Mouse (Mus musculus): ENCODE results near the gene Naa40.

Naa40 gene

GRCm38 (mm10) chr19:7267091-7267741, 26.2 kb upstream of the Naa40 start, which contains the start of gene Rcor2:
Gene Rcor2, plus strand, starts transcription at chr19:7267325.
- in situ Hi-C loops (cut with MboI; ENCODE audit: low pct_unique_long_range_greater_than_20kb in 1 of 2, low sequenced_read_pairs in 2 of 2, unreplicated experiment in 1 of 2), result loop anchor here in 1 of 2 experiments (25.0 kb wide), 1 partner anchor 1445 kb away; the partner anchor contains the start of gene Slc3a2

GRCm38 (mm10) chr19:7266421-7266831, 25.4 kb upstream of the Naa40 start:
- in situ Hi-C loops (cut with MboI; ENCODE audit: low pct_unique_long_range_greater_than_20kb in 1 of 2, low sequenced_read_pairs in 2 of 2, unreplicated experiment in 1 of 2), result loop anchor here in 1 of 2 experiments (25.0 kb wide), 1 partner anchor 1446 kb away; the partner anchor contains the start of gene Slc3a2

GRCm38 (mm10) chr19:7265478-7266191, 24.7 kb upstream of the Naa40 start:
- in situ Hi-C loops (cut with MboI; ENCODE audit: low pct_unique_long_range_greater_than_20kb in 1 of 2, low sequenced_read_pairs in 2 of 2, unreplicated experiment in 1 of 2), result loop anchor here in 1 of 2 experiments (25.0 kb wide), 1 partner anchor 1447 kb away; the partner anchor contains the start of gene Slc3a2

- in situ Hi-C loops (cut with MboI; ENCODE audit: low pct_unique_long_range_greater_than_20kb in 1 of 2, low sequenced_read_pairs in 2 of 2, unreplicated experiment in 1 of 2), result loop anchor here in 1 of 2 experiments (25.0 kb wide), 1 partner anchor 1447 kb away; the partner anchor contains the start of gene Slc3a2
Observed at GRCm38 (mm10) chr19:7264766-7265331, 23.9 kb upstream of the Naa40 start.

DNA sequence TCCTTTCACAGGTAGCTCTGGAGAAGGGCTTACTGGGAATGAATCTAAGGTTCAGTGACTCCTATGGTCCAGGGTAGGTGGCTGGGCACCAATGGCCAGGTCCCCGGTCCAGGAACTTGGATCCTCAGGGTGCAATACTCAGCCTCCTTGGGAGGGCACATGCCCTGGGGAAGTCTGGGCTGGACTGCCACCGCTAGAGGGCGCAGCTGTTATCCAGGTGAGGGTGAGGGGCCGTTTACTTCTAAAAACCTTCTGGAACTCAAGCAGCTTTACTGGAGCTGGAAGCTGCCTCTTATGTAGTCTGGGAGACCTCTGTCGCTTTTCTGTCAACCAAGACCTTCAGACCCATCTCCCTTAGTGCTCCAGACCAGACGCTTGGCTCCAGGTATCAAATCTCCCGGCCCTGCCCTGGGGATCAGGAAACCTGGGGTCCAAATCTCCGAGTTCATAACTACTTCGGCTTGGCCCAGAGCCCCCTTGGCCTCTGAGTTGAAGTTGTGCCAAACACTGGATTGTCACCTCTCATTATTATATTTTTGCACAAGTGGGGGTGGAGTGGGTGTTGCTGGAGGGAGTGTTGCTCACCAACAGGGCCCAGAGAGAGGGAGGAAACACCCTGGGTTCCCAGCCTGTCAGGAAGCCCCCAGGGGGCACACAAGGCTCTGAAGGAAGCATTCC, 23.2 kb upstream of the Naa40 start:
- in situ Hi-C loops (cut with MboI; ENCODE audit: low pct_unique_long_range_greater_than_20kb in 1 of 2, low sequenced_read_pairs in 2 of 2, unreplicated experiment in 1 of 2), result loop anchor here in 1 of 2 experiments (25.0 kb wide), 1 partner anchor 1448 kb away; the partner anchor contains the start of gene Slc3a2

GRCm38 (mm10) chr19:7262592-7262991, 21.6 kb upstream of the Naa40 start:
- in situ Hi-C loops (cut with MboI; ENCODE audit: low pct_unique_long_range_greater_than_20kb in 1 of 2, low sequenced_read_pairs in 2 of 2, unreplicated experiment in 1 of 2), result loop anchor here in 1 of 2 experiments (25.0 kb wide), 1 partner anchor 1450 kb away; the partner anchor contains the start of gene Slc3a2

GRCm38 (mm10) chr19:7261964-7262363, 21.0 kb upstream of the Naa40 start:
- in situ Hi-C loops (cut with MboI; ENCODE audit: low pct_unique_long_range_greater_than_20kb in 1 of 2, low sequenced_read_pairs in 2 of 2, unreplicated experiment in 1 of 2), result loop anchor here in 1 of 2 experiments (25.0 kb wide), 1 partner anchor 1450 kb away; the partner anchor contains the start of gene Slc3a2

DNA sequence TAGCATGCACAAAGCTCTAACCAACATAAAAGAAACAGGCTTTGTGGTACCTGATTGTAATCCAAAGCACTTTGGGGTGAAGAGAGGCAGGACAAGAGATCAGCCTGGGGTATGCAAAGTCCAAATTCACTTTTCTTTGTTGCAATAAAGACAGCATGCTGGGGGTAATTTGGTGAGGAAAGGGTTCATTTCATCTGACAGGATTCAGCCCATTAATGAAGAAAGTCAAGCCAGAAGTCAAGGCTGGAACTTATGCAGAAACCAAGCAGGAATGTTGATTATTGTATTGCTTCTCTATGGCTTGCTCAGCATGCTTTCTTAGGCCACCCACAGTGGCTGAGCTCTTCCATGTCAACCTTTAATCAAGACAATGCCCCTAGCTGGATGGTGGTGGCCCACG, 20.5 kb upstream of the Naa40 start:
- in situ Hi-C loops (cut with MboI; ENCODE audit: low pct_unique_long_range_greater_than_20kb in 1 of 2, low sequenced_read_pairs in 2 of 2, unreplicated experiment in 1 of 2), result loop anchor here in 1 of 2 experiments (25.0 kb wide), 1 partner anchor 1451 kb away; the partner anchor contains the start of gene Slc3a2

GRCm38 (mm10) chr19:7257881-7258280, 16.9 kb upstream of the Naa40 start:
- in situ Hi-C loops (cut with MboI; ENCODE audit: low pct_unique_long_range_greater_than_20kb in 1 of 2, low sequenced_read_pairs in 2 of 2, unreplicated experiment in 1 of 2), result loop anchor here in 1 of 2 experiments (25.0 kb wide), 1 partner anchor 1454 kb away; the partner anchor contains the start of gene Slc3a2

GRCm38 (mm10) chr19:7246021-7246420, 5.0 kb upstream of the Naa40 start:
- in situ Hi-C loops (cut with MboI; ENCODE audit: low pct_unique_long_range_greater_than_20kb in 1 of 2, low sequenced_read_pairs in 2 of 2, unreplicated experiment in 1 of 2), result no loop called here

DNA sequence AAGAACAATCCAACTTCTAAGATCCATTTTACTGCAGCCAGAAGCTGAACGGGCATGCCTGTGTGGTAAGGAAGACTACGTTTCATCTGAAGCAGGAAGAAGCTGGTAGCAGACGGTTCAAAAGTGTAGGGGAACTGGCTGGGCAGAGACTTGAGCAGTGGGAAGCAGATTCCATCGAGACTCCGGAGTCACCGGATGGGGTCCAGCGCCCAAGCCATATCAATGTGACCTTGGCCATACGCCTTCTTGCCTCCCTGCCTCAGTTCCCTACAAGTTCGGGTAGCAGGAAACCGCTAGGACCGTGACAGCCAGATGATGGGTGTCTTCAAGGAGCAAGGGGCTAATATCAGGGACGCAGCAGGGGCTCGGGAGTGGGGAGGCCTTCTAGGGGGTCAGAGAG, 692 bp downstream of the Naa40 start:
- in situ Hi-C loops (cut with MboI; ENCODE audit: low pct_unique_long_range_greater_than_20kb in 1 of 2, low sequenced_read_pairs in 2 of 2, unreplicated experiment in 1 of 2), result no loop called here

- in situ Hi-C loops (cut with MboI; ENCODE audit: low pct_unique_long_range_greater_than_20kb in 1 of 2, low sequenced_read_pairs in 2 of 2, unreplicated experiment in 1 of 2), result no loop called here
Observed at GRCm38 (mm10) chr19:7239574-7239973, 1.4 kb downstream of the Naa40 start.

DNA sequence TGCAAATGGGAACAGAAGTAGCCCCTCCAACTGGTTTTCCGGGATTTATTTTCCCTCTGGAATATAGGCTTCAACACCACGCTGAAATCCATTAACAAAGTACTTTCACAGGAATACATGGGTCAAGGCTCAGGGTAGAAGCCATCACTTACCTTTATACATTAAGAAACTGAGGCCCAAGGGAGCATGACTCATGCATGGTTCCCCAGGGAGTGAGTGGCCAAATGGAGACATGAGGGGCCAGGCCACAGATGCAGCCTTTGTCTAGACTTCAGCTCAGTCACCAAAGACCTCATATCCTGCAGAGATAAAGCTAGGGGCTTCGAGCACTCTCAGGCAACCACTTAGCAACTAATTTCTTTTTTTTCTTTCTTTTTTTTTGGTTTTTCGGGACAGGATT, 4.2 kb downstream of the Naa40 start:
- in situ Hi-C loops (cut with MboI; ENCODE audit: low pct_unique_long_range_greater_than_20kb in 1 of 2, low sequenced_read_pairs in 2 of 2, unreplicated experiment in 1 of 2), result no loop called here

GRCm38 (mm10) chr19:7236011-7236410, 5.0 kb downstream of the Naa40 start:
- in situ Hi-C loops (cut with MboI; ENCODE audit: low pct_unique_long_range_greater_than_20kb in 1 of 2, low sequenced_read_pairs in 2 of 2, unreplicated experiment in 1 of 2), result no loop called here

GRCm38 (mm10) chr19:7235461-7235860, 5.5 kb downstream of the Naa40 start:
- in situ Hi-C loops (cut with MboI; ENCODE audit: low pct_unique_long_range_greater_than_20kb in 1 of 2, low sequenced_read_pairs in 2 of 2, unreplicated experiment in 1 of 2), result no loop called here

DNA sequence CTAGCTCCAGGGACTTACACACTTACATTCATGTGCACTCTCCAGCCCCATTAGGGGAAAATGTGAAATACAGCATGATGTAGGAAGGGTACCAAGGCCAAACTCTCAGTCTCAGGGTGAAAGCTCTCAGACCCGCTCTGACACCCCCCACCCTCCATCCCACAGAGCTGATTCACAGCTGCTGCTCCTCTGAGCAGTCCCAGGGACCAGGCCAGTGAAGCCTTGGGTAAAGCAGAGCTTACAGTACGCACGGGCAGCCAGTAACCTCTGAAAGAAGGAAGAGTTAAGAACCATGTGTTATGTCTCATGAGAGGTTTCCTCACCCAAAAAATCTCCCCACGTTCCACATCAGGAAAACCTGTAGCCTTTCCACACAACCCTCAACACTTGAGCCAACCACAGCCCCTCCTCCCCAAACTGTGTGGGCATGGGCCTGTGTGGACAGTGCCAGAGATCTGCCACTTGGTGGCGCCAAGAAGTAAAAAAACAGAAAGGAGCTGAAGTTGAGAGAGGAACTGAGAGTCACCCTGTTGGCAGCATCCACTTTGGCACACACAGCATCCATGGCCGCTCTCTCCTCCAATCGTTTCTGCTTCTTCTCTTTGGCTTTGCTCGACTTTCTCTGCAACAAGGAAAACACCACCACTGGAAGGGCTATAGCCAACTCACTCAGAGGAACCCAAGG, 6.3 kb downstream of the Naa40 start:
- in situ Hi-C loops (cut with MboI; ENCODE audit: low pct_unique_long_range_greater_than_20kb in 1 of 2, low sequenced_read_pairs in 2 of 2, unreplicated experiment in 1 of 2), result no loop called here

DNA sequence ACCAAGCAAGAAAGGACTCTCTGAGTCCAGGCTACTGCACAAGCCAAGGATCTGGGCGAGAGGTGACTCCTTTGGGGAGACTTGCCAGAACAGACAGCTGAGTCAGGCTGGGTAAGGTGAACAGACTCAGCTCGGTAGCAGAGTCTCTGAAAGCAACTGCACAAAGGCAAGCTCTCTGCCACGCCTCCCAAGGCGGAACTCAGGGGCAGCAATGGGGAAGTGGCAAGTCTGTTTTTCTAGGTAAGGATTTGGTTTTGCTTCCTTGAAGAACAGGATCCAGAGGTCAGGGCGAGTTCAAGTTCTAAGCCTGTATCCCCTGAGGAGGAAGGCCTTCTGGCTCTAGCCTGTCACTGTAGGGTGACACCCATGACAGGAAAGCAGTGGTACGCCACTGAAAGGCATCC, 14.5 kb downstream of the Naa40 start:
- in situ Hi-C loops (cut with MboI; ENCODE audit: low pct_unique_long_range_greater_than_20kb in 1 of 2, low sequenced_read_pairs in 2 of 2, unreplicated experiment in 1 of 2), result no loop called here
